Mouse (Mus musculus): Measurements from ENCODE around the gene Ccdc142. TPM values are rescaled to one million over a fixed set of nuclear protein-coding genes. Genes with fewer than 3 reads are reported as not detected.

The Ccdc142 gene
- polyA plus RNA-seq, 2 experiments = 3.0 to 5.2 TPM

DNA sequence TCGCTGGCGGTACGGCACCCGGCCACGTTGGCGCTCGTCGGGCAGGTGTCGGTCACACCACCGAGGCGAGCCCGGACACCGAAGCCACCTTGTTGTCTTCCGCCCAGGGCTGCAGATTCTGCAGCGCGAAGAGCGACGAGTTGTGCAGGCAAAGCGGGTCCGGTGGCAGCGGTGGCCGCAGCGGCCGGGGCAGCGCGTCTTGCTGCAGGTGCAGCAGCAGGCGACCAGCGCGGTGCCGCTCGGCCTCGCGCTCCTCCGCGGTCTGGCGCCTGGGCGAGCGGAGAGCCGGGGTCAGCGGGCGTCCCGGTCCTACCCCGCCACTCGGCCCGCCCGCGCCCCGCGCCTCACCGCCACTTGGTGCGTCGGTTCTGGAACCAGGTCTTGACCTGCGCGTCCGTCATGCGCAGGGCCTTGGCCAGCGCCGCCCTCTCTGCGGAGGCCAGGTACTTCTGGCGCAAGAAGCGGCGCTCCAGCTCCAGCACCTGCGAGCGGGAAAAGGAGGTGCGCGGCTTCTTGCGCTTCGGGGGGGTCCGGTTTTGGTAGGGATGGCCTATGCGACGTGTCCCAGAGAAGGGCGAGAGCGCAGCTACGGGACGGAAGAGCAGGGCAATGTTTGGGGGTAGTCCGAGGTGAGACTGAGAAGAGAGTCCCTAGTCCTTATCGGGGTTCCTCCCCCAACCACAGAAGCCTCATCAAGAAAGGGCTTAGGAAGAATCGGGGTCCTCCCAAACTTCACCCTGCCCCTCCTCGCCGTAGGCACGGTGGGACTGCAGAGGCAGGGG, 32.5 kb upstream of the Ccdc142 start:
- no peak overlapping the region for H3K9ac ChIP-seq (ENCODE audit: low read depth, low read length, severe bottlenecking)
- 2% methylated on average over 56 of the region's 81 CpGs for WGBS
- no peak overlapping the region; the same call in 1 of the 2 replicates for H3K4me2 ChIP-seq (replicated peaks; ENCODE audit: low read depth, low read length, severe bottlenecking)
- no peak for TF ChIP-seq POLR2A (IDR thresholded peaks at IDR 0.05; ENCODE audit: borderline replicate concordance, extremely low read depth, insufficient read depth, insufficient read length)
- H3K4me3 ChIP-seq (replicated peaks; ENCODE audit: low read length) = peak overlapping the region; percentile 16
- ATAC-seq (ENCODE audit: low FRiP score, low read depth) (no peak), DNase-seq (ENCODE audit: low spot score) (no peak)
- no peaks in the 10 kb centered on the region for H3K4me1 ChIP-seq (ENCODE audit: control insufficient read depth, insufficient read depth, low read length)
- H3K36me3 ChIP-seq (ENCODE audit: control insufficient read depth, insufficient read depth, low read length) = no peaks in the 10 kb centered on the region
- peaks cover 95% of the 10 kb centered on the region for H3K27me3 ChIP-seq (ENCODE audit: control insufficient read depth, insufficient read depth, low read length)
- H3K27ac ChIP-seq (replicated peaks; ENCODE audit: low read depth, low read length) = no peak overlapping the region
- H3K9me3 ChIP-seq (ENCODE audit: control insufficient read depth, low read length) = no peaks in the 10 kb centered on the region

DNA sequence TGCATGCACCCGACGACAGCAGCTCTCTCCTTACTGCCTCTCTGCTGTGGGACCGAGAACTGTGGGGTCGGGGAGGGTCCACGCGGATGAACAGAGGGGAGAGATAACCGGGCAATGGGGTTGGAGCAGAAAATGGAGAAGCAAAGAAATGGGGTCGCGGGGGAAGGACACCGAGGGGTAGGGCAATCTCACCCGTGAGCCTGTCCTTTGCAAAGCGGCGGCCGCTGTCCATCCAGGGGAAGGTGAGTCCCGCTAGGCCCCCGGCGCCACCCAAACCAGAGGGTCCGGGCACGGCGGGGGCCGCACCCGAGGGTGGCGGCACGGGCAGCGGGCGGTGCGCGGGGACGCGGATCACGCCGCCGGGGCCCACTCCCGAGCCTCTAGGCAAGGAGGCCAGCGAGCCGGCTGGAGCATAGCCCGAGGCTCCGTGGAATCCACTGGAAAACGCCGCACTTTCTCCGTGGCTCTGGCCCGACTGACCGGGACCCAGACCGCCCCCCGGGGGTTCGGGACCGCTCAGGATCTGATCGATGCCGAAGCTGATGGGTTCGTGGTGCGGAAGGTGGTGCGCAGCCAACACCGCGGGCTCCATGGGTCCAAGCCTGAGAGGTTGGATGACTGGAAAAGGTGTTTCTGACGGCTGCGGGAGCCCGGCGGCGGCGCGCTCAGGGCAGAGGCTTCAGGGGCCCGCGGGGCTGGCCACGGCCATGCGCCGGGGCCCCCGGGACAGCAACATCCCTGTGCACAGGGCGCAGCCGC, 31.7 kb upstream of the Ccdc142 start:
- ATAC-seq (ENCODE audit: low FRiP score, low read depth) (no peak), DNase-seq (ENCODE audit: low spot score) (no peak)
- Histone ChIP-seq H3K27me3 (ENCODE audit: control insufficient read depth, insufficient read depth, low read length) (peaks cover 95% of the 10 kb centered on the region), H3K9ac (ENCODE audit: low read depth, low read length, severe bottlenecking) (0 out of 2 replicates have a peak overlapping the region, but pooled peaks have one; percentile 12), H3K4me3 (replicated peaks; ENCODE audit: low read length) (peak overlapping the region; percentile 17), H3K4me1 (ENCODE audit: control insufficient read depth, insufficient read depth, low read length) (no peaks in the 10 kb centered on the region), H3K4me2 (replicated peaks; ENCODE audit: low read depth, low read length, severe bottlenecking) (peak overlapping the region; percentile 32), H3K9me3 (ENCODE audit: control insufficient read depth, low read length) (no peaks in the 10 kb centered on the region), H3K36me3 (ENCODE audit: control insufficient read depth, insufficient read depth, low read length) (no peaks in the 10 kb centered on the region), H3K27ac (replicated peaks; ENCODE audit: low read depth, low read length) (no peak overlapping the region)
- no peak for TF ChIP-seq POLR2A (IDR thresholded peaks at IDR 0.05; ENCODE audit: borderline replicate concordance, extremely low read depth, insufficient read depth, insufficient read length)
- WGBS = under 1% methylated on average over 50 of the region's 69 CpGs

DNA sequence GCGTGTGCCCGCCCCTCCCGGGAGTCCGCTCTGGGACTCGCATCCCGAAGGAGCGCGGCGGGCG, 31.3 kb upstream of the Ccdc142 start, which contains the start of gene Tlx2:
TSS of gene Tlx2 (minus strand) at position 47 of the 64 bp plus-strand sequence.
- 0% methylated on average over 9 of the region's 10 CpGs for WGBS
- peak within 1 kb of the TSS; percentile 32 for H3K4me2 ChIP-seq (replicated peaks; ENCODE audit: low read depth, low read length, severe bottlenecking)
- no peak within 1 kb of the TSS for H3K27ac ChIP-seq (replicated peaks; ENCODE audit: low read depth, low read length)
- TF ChIP-seq POLR2A (IDR thresholded peaks at IDR 0.05; ENCODE audit: borderline replicate concordance, extremely low read depth, insufficient read depth, insufficient read length) = no peak
- no peaks in the 10 kb centered on the region for H3K4me1 ChIP-seq (ENCODE audit: control insufficient read depth, insufficient read depth, low read length)
- peak within 1 kb of the TSS; percentile 17 for H3K4me3 ChIP-seq (replicated peaks; ENCODE audit: low read length)
- 0 out of 2 replicates have a peak within 1 kb of the TSS, but pooled peaks have one; percentile 12 for H3K9ac ChIP-seq (ENCODE audit: low read depth, low read length, severe bottlenecking)
- DNase-seq (ENCODE audit: low spot score) = no peak
- no peaks in the 10 kb centered on the region for H3K36me3 ChIP-seq (ENCODE audit: control insufficient read depth, insufficient read depth, low read length)
- ATAC-seq (ENCODE audit: low FRiP score, low read depth) = no peak
- H3K9me3 ChIP-seq (ENCODE audit: control insufficient read depth, low read length) = no peaks in the 10 kb centered on the region
- peaks cover 93% of the 10 kb centered on the region for H3K27me3 ChIP-seq (ENCODE audit: control insufficient read depth, insufficient read depth, low read length)

DNA sequence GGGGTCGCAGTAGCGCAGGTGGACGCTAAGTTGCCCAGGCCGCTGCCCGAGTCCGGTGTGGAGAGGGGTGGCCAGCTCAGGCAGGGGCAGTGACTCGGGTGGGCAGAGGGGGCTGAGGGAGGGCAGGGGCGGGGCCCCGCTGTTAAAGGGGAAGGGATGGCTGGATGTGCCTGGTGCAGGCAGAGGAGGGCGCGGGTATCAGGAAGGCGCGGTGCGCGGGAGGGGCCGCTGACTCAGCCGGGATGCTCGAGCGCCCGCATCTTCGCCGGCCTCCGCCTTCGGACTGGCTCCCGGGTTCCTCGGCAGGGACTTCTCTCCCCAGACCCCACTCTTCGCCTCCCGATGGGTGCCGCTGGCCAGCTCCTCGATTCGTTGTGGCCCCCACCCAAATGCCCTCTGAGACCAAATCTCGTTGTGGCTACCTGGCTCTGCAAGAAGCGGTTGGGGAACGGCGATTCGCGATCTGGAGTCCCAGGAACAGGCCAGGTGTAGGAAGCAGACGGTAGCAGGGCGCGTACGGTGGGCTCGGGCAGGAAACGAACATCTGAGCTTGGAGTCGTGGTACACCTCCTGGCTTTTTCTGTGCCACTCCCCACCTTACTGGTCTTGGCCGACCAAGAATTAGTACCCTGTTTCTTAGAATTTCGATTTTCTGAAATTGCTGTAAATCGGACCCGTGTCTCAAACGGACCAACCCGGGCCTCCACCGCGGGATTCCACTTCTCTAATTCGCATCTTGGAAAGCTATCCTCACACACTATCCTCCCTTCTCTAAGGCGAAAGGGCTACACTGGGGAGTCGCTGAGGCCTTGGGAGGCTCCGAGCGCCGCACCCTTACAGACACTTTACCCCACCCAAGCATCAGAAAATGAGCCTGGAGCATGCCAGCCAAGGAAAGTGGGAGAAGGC, 30.8 kb upstream of the Ccdc142 start:
- H3K27me3 ChIP-seq (ENCODE audit: control insufficient read depth, insufficient read depth, low read length) = peaks cover 92% of the 10 kb centered on the region
- H3K9ac ChIP-seq (ENCODE audit: low read depth, low read length, severe bottlenecking) = 0 out of 2 replicates have a peak overlapping the region, but pooled peaks have one; percentile 12
- DNase-seq (ENCODE audit: low spot score) (no peak), ATAC-seq (ENCODE audit: low FRiP score, low read depth) (no peak)
- no peaks in the 10 kb centered on the region for H3K4me1 ChIP-seq (ENCODE audit: control insufficient read depth, insufficient read depth, low read length)
- no peak overlapping the region for H3K27ac ChIP-seq (replicated peaks; ENCODE audit: low read depth, low read length)
- peak overlapping the region; percentile 17 for H3K4me3 ChIP-seq (replicated peaks; ENCODE audit: low read length)
- H3K9me3 ChIP-seq (ENCODE audit: control insufficient read depth, low read length) = no peaks in the 10 kb centered on the region
- TF ChIP-seq POLR2A (IDR thresholded peaks at IDR 0.05; ENCODE audit: borderline replicate concordance, extremely low read depth, insufficient read depth, insufficient read length) = no peak
- H3K4me2 ChIP-seq (replicated peaks; ENCODE audit: low read depth, low read length, severe bottlenecking) = peak overlapping the region; percentile 32
- WGBS = 2% methylated on average over 51 of the region's 58 CpGs
- H3K36me3 ChIP-seq (ENCODE audit: control insufficient read depth, insufficient read depth, low read length) = no peaks in the 10 kb centered on the region

DNA sequence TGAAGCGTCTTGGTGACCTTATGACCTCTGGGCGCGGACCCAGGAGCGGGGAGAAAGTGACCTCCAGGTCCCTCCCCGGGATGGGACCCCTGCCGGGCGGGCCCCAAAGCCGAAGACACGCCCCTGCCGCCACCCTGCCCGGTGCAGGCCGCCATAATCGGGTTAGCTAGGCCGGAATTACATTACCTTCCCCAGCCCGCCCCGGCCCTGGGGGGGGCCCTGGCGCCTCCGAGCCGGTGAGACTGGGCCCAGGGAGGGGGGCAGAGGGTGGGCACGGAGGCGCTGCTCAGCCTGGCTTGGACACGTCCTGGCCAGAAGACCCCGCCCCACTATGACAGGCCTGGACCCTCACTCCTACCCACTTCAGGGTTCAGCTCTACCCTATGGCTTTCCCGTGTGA, 30.2 kb upstream of the Ccdc142 start:
- no peaks in the 10 kb centered on the region for H3K36me3 ChIP-seq (ENCODE audit: control insufficient read depth, insufficient read depth, low read length)
- no peak for ATAC-seq (ENCODE audit: low FRiP score, low read depth)
- H3K27ac ChIP-seq (replicated peaks; ENCODE audit: low read depth, low read length) = no peak overlapping the region
- H3K9ac ChIP-seq (ENCODE audit: low read depth, low read length, severe bottlenecking) = no peak overlapping the region
- H3K4me2 ChIP-seq (replicated peaks; ENCODE audit: low read depth, low read length, severe bottlenecking) = no peak overlapping the region
- no peaks in the 10 kb centered on the region for H3K4me1 ChIP-seq (ENCODE audit: control insufficient read depth, insufficient read depth, low read length)
- no peaks in the 10 kb centered on the region for H3K9me3 ChIP-seq (ENCODE audit: control insufficient read depth, low read length)
- peak overlapping the region; percentile 17 for H3K4me3 ChIP-seq (replicated peaks; ENCODE audit: low read length)
- DNase-seq (ENCODE audit: low spot score) = no peak
- peaks cover 89% of the 10 kb centered on the region for H3K27me3 ChIP-seq (ENCODE audit: control insufficient read depth, insufficient read depth, low read length)
- WGBS = 0% methylated on average over 19 of the region's 24 CpGs
- no peak for TF ChIP-seq POLR2A (IDR thresholded peaks at IDR 0.05; ENCODE audit: borderline replicate concordance, extremely low read depth, insufficient read depth, insufficient read length)
